Mouse (Mus musculus) adrenal gland, adult 2 months (tissue): ENCODE results near the gene Dpp7. TPM values are rescaled to one million over a fixed set of nuclear protein-coding genes. Genes with fewer than 3 reads are reported as not detected.

Experiments used
- DNase-seq: peaks from one replicate; pipeline ENCODE4 v3.0.0; 2021
- polyA plus RNA-seq: library from polyadenylated mRNA; depleted of rRNA; stranded (reverse); fragments of >200 nt; gene quantifications from 2 replicates; pipeline ENCODE4 v1.2.3, GENCODE M21; 2012
- total RNA-seq, 2 experiments: library from RNA; stranded (reverse); gene quantifications; 2 replicates each; pipeline ENCODE4 v1.2.3; 2021

Dpp7 gene
- total and polyA plus RNA-seq, 3 experiments = 34.2 to 55.0 (median 38.5) TPM

DNA sequence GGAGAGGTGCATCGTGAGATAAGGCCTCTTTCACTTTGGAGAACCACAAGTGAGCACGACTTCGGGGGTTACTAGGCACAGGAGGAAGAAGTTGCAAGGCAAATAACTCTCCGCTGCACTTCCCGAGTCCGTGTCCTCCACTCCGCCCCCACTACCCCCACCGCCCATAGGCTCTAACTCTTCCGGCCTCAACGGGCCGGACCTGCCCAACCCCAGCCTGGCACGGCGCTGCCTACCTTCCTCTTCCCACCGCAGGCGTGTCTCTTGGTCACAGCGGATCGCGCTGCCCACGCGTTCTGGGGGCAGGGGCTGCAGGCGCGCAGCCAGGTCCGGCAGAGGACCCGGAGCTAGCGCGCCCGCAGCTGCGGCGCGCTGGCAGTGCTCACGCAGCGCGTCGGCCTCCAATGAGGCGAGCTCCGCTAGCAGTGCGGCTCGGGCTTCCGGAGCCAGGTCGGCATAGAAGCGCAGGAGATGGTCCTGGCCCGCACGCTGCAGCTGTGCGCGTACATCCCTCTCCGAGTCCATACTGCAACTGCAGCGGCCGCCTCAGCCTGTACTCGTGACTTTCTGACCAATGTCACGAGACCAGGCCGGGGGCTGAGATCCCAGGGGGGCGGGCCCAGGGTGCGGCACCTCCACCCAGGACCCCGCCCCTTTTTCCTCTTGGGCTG is 9.1 kb upstream of the Dpp7 start, which contains the start of gene Uap1l1:
Uap1l1 (minus strand) TSS at position 592 of the 671 bp plus-strand sequence.
- DNase-seq = peak; percentile 89

DNA sequence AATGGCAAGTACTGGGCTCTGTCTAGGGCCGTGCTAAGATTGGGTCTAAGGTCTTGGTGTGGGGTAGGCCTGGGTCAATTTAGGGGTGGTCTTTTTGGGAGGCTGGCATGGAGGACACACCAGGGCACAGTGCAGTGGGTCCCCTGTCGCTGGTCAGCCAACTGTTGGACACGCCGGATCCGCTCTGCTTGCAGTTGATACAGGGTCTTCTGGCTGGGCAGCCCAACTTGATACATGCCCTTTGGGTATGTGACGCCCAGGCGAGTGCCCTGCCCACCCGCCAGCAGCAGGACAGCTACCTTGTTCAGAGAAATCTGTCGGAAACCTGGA is 8.6 kb upstream of the Dpp7 start:
- no peak for DNase-seq

DNA sequence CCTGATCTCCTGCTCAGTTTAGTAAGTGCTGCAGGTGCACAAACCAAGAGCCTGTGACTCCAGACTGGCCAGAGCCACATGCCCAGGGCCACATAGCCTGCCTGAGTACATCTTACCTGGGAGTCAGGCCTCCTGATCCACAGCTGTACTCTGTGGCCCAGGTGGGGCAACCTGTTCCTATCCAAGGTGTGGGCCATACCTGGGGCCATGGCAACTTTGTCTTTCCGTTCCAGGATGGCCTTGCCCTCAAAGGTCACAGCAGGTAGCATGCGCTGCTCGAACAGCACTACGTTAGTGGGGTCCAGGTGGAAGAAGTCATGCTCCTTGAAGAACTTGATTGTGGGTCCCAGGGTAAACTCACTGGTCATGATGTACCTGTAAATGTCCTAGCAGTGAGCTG is 8.2 kb upstream of the Dpp7 start:
- DNase-seq = no peak

DNA sequence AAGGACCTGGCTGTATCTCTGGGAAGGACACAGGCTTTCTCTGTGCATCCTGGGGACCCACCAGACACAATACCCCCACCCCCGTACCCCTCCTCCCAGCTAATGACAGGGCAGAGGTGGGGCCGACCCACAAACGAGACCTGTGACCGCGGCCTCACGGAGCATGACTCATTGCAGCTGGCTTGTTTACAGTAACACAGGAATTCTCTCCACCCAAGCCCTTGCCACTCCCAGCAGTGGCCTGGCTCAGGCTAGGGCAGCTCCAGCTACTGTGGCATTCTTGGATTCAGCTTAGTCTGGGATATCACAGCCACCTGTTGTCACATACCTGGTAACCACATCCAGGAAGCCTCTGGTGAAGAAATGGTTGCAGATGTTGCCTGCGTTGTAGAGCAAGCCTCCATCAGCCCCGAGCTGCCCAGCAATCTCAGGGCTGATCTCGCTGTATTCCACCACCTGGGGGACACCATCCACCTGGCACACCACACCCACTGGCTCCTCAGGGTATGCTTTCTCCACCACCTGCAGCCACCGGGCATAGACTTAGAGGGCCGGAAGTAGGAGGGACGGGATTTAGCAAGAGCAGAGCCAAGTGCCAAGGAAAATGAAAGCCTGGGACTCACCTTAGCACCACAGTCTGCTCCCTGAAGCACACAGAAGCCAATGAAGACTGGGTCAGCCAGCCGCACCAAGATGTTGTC is 7.5 kb upstream of the Dpp7 start:
- peak; percentile 56 for DNase-seq

DNA sequence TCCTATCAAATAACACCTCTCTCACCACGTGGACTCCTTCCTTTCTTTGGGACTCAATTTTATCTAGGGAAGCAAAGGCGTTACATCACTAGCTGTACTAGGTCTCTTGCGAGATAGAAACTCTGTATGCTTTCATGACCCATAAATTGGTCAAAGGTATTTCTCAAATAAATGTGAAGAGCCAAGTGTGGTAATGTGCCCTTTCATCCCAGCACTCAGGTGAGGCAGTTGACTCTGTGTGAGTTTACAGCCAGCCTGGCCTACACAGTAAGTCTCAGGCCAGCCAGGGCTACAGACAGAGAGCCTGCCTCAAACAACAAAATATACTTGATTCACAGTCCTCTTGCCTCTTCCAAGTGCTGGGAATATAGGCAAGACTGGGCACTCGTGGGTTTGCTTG is 3.7 kb upstream of the Dpp7 start:
- no peak for DNase-seq

DNA sequence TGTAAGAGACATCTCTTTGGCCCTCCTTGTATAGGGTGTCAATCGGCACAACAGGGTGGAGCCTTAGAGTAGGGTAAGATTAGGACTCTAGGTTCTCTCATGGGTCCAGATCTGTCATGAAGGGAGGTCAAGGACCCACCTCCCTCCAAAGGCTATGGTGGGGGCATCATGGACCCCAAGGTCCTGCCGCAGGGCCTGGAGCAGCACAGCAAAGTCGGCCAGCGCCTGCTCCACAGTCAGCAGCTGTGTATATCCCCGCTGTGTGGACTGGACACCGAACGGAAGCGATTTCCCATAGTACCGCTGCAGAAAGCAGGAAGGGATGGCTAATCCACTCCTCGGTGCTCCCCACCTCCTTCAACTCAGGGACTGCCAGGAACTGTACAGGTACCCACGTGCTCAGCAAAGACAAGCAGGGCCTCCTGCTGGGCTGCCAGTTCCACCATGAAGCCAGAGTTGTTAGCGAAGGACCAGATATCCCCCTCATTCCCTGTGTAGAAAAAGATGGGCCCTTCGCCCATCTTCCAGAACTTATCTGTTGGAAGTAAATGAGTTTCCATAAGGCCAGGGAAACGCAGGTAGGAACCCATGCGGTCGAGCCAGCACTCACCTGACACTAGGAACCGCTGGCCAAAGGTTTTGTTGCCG is 616 bp downstream of the Dpp7 start:
- no peak for DNase-seq

DNA sequence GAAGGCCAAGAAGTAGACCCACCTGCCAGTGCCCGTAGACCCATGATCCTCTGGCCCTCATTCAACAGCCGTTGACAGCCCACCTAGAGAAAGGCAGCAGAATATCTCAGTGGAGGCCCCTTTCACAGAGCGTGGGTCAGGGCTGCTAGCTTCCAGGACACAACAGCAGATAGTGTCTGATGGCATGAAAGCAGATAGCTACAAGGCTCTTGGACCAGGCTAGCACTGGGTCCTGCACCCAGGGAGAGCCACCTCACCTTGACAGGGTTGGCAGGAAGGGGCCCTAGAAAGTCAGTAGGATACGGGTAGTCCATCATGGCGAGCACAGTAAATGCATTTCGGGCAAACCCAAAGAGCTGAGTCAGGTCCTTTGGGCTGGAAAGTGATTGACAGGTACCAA is 1.9 kb downstream of the Dpp7 start:
- DNase-seq = no peak

DNA sequence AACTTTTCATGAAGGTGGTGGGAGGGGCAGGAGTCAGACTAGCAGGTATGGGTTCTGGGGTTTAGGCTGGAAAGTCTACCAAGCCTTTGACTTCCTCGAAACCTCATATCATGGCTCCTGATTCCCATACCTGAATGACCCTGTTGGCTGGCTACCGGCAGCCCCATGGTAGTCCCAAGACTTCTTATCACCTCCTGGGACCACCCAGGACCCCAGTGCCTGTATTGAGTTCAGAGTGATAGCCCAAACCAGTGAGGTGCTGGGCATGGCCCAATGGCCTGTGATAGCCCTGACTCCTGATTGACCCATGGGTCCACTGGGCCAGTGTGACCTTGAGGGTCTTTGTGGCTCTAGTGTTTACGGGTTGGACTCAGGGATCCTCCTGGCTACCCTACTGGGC is 5.5 kb downstream of the Dpp7 start:
- no peak for DNase-seq

DNA sequence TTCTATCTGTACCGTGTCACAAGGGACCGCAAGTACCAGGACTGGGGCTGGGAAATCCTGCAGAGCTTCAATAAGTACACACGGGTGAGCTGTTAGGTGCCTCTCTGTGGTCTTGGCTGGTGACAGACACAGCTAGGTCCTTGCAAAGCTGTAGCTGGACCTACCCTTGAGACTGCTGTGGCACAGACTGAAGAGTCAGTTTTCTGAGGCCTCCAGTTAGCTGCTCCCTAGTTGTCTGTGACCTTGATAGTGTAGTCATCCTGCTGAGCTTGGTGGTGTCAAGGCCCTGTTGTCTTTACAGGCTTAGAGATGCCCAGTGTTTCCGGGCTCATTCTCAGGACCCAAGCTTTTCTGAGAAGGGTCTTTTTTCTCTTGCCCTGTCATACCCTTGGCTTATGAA is 6.7 kb downstream of the Dpp7 start:
- peak; percentile 75 for DNase-seq

DNA sequence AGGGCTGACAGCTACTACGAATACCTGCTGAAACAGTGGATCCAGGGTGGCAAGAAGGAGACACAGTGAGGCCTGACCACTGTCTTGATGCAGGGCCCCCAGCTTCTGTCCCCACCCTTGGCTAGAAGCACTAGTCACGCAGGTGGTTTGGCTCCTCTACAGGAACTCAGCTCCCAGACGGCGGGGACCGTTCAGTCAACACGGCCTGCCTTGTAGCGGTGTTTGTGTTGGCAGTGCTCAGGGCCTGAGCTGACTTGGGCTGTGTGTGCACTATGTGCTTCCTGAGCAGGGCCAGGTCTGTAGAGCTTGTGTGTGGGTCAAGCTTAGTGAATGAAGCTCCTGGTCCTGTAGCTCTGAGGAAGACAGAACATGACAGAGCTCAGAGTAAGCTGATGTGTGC is 8.0 kb downstream of the Dpp7 start:
- DNase-seq = no peak

DNA sequence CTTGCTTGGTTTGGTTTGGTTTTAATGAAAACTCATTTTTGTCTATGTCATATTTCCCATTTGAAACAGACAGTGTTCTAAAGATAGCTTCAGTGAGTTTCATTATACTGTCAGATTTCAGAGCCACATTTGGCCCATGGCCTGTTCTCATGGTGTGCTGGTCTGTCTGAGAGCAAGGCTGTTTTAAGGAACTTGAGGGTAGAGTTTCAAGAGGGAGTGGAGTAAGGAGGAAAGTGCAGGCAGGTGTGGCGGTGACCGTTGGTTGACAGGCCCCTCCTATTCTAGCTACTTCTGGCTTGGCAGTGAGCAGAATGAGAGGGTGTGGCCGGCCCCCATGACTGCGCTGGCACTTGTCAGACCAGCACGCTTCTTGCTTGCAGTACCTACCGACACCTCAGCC is 17.9 kb downstream of the Dpp7 start:
- no peak for DNase-seq

DNA sequence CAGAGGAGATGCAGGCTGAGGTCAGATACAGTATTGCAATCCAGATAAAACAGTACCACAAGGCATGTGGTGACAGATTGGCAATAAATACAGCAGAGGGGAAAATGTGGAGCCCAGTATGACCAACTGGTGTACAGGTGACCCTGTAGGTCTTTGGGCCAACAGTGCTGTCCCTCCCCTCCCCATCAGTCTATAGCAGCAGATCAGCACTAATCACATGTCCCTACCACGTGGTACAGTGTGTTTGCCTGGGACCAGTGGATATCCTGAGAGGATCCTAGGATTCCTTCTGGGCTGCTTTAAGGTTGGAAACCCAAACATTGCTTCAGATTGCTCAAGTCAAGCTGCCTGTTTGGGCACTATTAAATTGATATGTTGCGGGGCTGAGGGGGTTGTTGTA is 22.6 kb downstream of the Dpp7 start:
- DNase-seq = no peak

DNA sequence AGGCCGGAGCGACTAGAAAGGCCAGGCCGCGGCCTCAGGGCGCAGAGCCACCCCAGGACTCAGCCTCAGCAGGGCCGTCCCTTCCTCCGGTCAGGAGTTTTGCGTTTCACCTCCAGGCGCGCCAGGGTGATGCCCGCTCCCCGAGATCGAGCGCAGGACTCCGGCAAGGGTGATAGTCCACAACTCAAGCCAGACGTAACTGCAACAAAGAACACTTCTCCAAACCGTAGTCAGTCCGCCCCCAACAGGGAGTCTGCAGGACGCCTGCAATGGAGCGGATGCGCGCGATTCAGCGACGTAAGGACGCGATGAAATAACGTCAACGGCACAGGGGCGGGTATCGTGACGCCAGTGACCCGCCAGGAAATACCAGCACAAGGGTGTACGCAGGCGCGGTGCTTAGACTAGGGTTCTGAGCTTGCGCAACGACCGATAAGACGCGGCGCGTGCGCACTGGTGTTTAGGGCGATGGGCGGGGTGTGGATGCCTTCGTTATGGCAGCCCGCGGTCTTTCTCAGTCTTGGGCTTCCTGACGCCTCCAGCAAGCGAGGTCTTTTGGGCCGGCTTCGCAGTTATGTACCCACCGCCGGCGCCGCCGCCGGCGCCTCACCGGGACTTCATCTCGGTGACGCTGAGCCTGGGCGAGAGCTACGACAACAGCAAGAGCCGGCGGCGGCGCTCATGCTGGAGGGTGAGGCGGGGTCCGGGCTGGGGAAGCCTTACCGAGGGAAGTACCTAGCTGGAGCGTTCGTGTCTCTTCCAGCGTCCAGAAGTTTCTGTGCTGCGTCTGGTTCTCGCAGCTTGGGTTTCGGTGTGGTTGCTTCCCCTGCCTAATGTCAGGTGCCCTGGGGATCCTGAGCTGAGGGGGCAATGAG is 23.6 kb downstream of the Dpp7 start, which contains the start of gene Man1b1:
Man1b1 (plus strand) TSS at position 53 of the 875 bp plus-strand sequence.
- DNase-seq = peak; percentile 99

DNA sequence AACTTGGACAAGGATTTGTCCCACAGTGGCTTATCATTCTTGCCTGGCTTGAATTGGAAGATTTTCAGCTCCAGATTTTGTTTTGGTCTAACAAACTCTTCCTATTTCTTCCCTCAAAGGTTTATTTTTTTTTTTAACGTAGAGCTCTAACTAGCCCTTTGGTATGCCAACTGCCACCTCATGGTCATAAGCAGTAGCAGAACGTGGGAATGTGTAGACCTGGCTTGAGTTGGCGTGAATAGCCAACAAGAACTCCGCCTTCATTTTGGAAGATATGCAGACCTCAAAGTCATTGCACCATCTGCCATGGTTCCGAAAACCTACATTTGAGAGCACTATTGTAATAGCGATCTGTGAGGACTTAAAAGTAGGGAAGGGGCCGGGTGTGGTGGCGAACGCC is 24.7 kb downstream of the Dpp7 start:
- no peak for DNase-seq

DNA sequence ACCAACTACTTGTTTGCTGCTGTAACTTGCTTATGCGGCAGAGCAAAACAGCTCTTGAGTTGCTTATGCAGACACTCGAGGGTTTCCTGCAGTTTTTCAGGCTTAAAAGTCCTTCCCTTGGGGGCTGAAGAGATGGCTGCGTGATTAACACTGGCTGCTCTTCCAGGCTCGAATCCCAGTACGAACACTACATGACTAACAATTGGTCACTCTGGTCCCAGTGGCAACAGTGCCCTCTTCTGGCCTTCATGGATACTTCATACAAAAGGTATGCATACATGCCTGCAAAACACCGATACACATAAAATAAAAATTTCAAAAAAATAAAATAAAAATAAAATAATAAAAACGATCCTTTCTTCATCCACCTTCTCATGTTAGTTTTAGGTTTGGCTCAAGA is 27.7 kb downstream of the Dpp7 start:
- no peak for DNase-seq

DNA sequence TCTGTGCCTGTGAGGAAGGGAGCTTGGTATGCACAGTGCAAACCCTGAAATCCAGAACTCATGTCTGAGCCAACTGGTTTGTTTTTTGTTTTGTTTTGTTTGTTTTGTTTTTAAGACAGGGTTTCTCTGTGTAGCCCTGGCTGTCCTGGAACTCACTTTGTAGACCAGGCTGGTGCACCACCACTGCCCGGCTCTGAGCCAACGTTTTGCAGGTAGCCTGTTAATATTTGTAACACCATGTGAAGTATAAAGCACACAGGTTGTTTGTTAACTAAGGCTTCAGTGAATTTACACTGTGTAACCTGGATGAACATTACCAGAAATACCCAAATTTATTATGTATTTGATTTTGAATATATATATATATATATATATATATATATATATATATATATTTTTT is 30.1 kb downstream of the Dpp7 start:
- no peak for DNase-seq

DNA sequence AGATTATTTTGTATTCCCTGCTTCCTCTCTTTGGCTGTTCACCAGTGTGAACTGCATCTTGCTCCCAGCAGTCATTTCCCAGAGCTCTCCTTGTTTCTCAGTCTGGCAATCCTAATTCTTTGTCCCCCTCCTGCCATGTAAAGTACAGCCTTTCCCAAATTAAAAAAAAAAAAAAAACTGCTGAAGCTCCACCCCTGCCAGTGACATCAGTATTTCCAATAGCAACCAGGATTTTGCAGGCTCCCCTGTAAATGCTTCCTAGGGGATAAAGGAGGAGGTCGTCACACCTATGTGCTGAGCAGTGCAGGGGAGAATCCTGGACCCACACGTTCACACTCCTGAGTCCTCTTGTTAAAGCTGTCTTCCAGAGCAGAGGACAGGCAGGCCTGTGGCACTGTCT is 36.1 kb downstream of the Dpp7 start:
- no peak for DNase-seq

DNA sequence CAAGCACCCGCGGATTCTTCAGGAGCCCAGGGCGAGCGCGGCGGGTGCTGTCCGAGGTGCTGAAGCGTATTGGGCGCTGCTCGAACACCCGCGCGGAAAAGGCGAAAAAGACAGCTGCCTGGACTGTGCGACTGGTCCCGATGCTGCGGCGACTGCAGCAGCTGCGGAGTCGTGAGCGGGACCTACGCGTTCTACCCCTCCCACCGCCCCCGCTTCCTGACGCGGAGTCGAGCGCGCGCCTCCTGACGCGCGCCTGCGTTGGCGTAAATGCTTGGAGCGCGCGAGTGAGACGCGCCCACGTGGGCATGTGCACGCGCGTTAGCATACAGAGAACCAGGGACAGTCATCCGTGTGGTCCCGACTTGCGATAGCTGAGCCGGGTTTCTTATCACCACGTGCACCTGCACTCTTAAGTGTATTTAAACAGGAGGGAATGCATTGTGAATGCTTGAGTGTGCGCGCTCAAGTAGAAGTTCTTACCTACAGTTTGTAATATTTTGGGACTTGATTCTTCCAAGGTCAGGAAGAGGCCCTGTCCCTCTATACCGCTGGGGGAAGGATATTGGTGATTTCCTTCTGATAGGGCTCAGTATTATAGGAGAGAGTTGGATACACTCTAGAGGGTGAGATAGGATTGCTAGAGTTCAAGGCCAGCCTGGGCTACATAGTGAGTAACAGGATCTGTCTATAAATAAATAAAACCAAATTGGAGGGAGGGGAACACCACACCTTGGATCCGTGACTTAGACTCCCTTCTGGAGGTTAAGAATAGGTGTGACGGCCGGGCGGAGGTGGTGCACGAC is 37.0 kb downstream of the Dpp7 start, which contains the start of gene Grin1:
Grin1 (minus strand) TSS at position 217 of the 803 bp plus-strand sequence.
- DNase-seq = peak; percentile 65

DNA sequence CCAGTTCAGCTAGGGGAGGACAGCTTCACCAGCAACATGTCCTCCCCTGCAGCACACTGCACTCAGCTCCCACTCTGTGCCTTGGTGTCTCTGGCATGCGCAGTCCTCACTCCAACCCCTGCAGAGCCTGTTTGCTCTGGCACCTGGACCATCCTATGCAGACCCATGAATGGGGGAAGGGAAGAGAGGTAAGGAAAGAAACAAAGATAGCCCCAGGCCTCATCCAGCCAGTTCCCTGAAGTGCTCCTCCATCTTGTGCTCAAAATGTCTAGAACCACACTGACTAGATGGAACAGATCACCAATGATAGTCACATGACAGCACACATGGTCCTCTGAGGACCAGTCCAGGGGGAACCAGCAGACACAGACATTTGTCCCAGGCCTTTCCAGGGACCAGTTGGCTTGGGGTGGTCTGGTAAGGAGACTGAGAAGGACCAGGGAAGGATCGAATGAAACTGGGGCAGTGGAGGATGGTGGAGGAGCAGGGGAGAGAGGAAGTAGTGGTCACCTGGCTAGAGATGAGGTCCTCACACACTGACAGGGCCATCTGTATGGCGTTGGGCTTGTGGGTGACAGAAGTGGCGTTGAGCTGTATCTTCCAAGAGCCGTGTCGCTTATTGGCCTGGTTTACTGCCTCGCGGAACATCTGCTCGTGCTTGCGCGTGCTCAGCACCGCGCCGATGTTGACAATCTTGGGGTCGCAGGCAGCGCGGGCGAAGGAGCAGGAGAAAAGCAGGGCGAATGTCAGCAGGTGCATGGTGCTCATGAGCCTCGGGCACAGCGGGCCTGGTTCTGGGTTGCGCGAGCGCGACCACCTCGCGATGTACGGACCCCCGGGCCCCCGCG is 37.8 kb downstream of the Dpp7 start:
- no peak for DNase-seq

DNA sequence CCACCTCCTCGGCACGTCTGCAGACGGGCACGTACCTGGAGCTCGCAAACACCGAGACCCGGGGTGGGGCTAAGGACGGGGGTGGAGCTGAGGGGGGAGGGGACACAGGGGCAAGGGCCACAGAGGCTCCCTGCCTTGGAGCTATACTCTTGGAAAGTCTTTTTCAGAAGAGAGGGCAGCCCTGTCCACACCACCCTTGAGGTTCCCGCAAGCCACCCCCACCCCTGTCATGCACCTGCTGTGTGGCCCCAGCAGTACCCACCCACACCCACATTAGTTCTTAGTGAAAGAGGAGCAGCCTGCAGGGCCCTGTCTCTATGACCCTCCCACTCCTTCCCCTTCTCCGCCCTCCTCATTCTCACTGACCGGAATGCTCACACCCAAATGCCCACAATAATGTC is 44.7 kb downstream of the Dpp7 start:
- no peak for DNase-seq

DNA sequence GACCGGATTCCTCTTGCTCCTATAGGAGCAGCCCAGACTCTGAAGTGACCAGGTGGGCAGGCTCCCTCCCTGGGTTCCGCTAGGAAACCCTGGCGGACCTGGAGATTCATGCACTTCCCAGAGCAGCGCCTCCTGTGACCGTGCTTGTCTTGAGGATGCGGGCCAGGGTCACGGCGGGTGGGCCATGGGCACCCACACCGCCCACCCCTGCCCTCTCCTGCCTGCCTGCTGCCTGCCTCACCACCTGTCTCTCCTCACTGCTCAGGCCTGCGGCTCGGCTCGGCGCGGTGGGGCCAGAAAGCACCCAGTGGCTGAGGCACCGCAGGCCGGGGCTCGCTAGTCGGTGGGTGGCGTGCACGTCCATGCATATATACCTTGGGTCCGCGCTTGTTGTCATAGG is 45.2 kb downstream of the Dpp7 start:
- no peak for DNase-seq
